Mouse (Mus musculus) activated CD4-positive, CD25-positive, alpha-beta regulatory T cell, adult 4 months (primary cell): ENCODE measurements around the gene Nthl1. TPM values are rescaled to one million over a fixed set of nuclear protein-coding genes. Genes with fewer than 3 reads are reported as not detected.

ENCODE experiments used
- ATAC-seq: one replicate; pipeline ENCODE4 v1.8.0; 2017
- polyA plus RNA-seq, 2 experiments: library from polyadenylated mRNA; unstranded; fragments of 100-300 nt; shearing (Covaris generic); gene quantifications; one replicate each; pipeline ENCODE4 v1.2.1; 2017

The Nthl1 gene
- polyA plus RNA-seq, 2 experiments from 2014 or later = 2.1 to 2.6 TPM

DNA sequence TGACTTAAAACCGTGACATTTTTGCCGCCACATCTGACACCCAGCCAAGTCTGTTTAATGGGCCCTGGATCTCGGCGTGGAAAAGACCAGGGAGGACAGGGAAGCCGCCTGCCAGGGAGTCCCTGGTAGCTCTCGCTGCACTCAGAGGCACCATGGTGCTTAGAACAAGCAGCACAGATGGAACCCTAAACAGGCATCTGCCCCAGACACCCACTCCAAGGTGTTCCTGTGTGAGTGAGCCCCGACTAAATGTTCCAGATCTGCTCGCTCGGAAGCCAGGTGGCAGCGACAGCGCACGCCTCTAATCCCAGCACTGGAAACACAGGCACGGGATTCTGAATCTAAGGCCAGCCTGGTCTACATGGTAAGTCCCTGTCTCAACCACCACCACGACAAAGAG, 2.4 kb upstream of the Nthl1 start:
- no peak for ATAC-seq

DNA sequence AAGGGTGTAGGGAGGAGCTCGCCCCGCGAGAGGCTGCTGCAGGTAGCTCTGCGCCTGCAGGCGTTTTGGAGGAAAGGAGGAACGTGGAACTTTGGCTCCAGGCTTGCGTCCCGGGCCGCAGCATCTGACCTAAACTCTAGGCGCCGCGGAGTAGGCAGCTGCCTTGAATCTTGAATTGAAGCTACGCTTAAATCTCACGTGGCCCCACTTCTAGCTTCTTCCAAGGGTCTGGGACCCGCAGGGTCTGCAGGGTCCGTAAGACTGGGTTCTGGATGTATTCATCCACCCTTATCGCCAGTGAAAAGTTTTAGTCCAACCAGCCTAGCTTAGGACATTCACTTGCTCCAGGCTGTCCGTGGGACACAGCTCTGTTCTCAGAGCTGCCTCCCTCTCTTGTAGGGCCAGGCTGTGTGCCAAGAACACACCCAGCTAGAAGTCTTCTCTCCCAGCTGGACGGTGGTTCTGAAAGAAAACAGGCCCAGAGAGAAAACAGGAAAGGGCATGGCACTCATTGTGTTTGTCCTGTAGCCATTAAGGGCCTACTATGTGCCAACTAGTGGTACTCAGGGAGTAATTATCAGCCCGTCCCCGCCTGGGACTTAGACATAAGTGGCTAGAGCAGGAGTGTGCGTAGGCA, 451 bp downstream of the Nthl1 start:
- ATAC-seq = no peak

DNA sequence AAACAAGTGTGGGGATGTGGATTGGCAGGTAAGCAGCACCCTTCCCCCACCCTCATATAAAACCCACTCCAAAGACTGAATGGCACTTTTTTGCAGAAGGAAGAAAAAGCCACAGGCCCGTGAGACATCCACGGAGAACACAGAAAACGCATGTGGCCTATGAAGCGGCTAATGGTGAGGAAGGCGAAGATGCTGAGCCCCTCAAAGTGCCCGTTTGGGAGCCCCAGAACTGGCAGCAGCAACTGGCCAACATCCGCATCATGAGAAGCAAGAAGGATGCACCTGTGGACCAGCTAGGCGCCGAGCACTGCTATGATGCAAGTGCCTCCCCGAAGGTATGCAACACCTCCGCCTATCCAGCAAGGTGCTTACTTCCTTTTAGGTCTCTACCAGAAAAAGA, 1.4 kb downstream of the Nthl1 start:
- no peak for ATAC-seq

GRCm38 (mm10) chr17:24635024-24635423, 2.5 kb downstream of the Nthl1 start:
- ATAC-seq = no peak

DNA sequence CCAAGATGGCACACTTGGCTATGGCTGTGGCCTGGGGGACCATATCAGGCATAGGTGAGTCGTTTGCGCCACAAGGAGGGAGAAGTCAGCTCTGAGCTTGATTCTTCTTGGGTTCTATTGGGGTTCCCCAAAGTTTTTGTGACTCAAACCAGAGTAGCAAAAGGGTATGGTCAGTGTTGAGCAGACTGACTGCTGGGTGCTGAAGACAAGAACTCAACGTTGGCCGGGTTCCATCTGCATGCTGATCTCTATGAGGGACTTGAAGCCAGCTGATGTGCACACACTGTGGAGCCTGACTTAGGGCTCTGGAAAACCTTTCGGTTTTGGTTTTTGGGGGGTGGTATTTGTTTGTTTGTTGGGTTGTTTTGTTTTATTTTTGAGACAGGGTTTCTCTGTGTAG, 3.2 kb downstream of the Nthl1 start:
- no peak for ATAC-seq

GRCm38 (mm10) chr17:24636781-24637481, 4.5 kb downstream of the Nthl1 start:
- no peak for ATAC-seq

DNA sequence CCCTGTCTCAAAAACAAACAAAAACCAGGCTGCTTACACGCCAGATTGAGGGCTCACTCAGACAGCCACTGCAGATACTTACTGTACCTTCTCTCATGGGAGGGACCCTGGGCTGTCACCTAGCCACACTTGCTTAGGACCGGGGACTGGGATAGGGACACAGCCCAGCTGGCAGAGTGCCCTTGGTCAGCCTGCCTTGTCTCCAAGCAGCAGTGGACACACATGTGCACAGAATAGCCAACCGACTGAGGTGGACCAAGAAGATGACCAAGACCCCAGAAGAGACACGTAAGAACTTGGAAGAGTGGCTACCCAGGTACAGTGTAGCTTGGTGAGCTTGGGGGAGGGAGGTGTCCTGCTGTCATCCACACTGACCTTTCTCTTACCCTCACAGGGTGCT, 5.7 kb downstream of the Nthl1 start:
- no peak for ATAC-seq

- ATAC-seq = no peak
These were observed 6.4 kb downstream of the Nthl1 start for GRCm38 (mm10) chr17:24638840-24639239.

DNA sequence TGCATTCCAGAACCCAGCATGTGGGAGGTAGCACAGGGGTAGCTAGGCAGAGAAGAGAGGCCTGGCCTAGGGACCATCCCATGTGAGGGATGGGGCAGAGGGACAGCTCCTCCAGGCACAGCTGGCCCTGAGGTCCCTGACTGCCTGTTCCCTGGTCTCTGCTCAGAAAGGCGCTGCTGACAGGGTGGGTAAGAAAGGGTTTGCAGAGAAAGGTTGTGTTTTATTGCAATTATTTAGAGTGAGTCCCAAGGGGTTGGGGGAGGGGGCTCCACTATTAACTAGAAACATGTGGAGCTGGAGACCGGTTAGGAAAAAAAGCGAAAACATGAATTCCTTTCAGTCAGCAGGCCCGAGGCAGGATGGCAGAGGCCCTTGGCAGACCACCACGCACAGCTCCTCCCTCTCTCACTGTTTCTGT, 7.1 kb downstream of the Nthl1 start:
- no peak for ATAC-seq

DNA sequence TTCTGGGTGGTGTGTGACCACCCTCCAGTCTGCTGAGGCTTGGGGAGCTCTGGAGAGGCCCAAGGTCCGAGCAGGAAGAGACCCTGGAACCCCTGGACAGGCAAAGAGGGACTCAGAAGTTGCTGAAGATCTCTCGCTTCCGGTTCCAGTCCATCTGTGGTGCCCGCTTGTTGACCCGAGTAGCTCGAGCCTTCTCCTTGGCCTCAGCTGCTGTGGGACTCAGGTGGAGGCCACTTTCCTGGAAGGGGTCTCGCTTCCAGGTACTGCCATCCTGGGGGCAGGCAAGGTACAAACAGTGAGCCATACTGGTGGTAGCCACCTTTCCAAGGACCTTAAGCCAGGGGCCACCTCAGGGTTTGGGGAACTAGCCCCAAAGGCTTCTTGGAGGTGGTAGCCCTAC, 7.6 kb downstream of the Nthl1 start:
- ATAC-seq = no peak

DNA sequence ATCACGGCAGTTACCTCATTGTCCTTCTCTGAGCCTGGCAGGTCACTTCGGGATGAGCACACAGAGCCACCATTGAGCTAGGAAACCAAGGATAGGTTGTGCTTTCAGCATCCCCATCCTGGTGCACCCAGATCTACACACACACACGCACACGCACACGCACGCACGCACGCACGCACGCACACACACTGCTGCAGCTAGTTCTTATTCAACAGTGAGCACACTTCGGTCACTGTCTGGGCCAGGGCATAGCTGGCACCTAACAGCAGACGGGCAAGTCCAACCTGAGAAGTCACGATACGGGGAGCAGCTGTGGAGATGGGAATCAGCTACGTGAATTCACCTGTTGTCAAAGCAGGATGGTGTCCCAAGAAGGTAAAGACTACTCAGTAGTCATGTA, 8.1 kb downstream of the Nthl1 start:
- ATAC-seq = no peak

GRCm38 (mm10) chr17:24641944-24642343, 9.5 kb downstream of the Nthl1 start:
- ATAC-seq = no peak

- ATAC-seq = no peak
These were observed 10.4 kb downstream of the Nthl1 start for GRCm38 (mm10) chr17:24642791-24643343.

GRCm38 (mm10) chr17:24644030-24644715, 11.7 kb downstream of the Nthl1 start:
- ATAC-seq = no peak

GRCm38 (mm10) chr17:24644875-24645721, 12.6 kb downstream of the Nthl1 start:
- ATAC-seq = no peak

DNA sequence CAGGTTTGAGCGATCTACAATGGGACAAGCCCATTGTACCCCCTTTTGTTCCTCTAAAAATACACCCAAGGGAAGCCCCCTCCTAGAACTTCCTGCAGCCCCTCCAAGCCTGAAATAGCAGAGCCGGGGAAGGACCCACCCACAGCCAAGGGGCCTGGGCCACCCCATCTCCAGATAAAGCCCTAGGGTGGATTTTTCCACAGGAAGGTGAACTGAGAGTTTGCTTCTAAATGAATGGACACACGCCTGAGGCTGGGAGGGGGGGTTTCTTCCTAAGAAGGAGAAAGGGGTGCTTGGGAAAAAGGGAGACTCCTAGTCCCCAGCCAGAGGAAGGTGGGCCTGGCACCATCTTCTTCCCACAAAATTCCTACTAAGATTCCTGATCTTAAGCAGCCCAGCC, 13.4 kb downstream of the Nthl1 start:
- ATAC-seq = no peak

- ATAC-seq = no peak
These were observed 13.9 kb downstream of the Nthl1 start for GRCm38 (mm10) chr17:24646381-24646780.

- ATAC-seq = no peak
These were observed 15.0 kb downstream of the Nthl1 start for GRCm38 (mm10) chr17:24647493-24647892.

DNA sequence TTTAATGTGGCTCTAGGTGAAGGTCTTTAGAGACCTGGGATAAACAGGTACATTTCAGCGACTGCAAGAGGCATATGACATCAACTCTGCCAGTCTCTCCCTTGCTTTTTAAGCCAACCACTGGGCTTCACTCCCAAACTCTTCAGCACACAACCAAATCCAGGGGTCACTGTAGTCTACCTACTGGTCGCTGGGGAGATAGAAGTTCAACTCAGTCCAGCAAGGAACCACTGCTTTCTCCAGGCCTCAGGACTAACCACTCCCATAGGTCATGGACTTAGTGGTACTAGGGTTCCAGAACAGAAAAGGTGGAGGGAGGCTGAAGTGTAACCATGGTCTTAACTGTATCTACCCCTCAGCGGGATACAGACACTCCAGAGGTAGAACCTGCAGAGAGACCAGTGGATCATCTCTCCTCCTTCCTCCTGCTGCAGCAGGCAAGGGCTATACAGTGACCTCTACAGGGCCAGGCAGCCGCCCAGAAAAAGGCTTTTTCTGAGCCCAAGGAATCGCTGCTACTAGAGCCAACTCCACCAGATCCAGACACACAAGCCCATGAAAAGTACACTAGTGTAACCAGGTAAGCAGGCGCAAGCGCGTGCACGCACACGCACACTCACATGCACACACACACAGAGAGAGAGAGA, 16.4 kb downstream of the Nthl1 start:
- no peak for ATAC-seq

- ATAC-seq = no peak
These were observed 17.1 kb downstream of the Nthl1 start for GRCm38 (mm10) chr17:24649581-24650069.

GRCm38 (mm10) chr17:24650070-24650616, 17.7 kb downstream of the Nthl1 start, which contains the start of gene Slc9a3r2:
Gene Slc9a3r2, minus strand, starts transcription at chr17:24650327.
- no peak for ATAC-seq

DNA sequence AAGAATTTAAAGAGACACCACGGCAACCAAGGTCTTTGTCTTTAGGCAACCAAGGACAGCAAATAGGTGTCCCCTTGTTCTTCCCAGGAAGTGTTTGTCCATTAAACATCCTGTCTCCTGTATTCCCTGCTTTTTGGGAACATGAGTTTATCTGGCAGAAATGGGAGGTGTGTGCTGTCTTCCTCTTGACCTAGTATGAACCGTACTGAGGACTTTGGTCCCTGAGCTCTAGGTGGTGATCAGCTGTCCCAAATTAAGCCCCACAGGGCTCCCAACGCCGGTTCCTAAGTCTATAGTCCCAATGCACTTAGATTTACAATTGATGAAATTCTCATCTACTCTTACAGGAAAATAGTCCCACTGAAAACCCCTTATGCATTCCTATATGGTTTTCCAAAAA, 18.3 kb downstream of the Nthl1 start:
- ATAC-seq = no peak
